Mouse (Mus musculus) erythroblast, embryonic 14.5 days (primary cell): ENCODE results near the gene Oxnad1.

Experiments
- GATA1 ChIP-seq: IDR thresholded peaks from 2 replicates; pipeline ENCODE4 v1.6.1; 2012; ENCODE audit warnings: low read length, inconsistent platforms, mixed read lengths
- TAL1 ChIP-seq: IDR thresholded peaks from 3 replicates; pipeline ENCODE4 v1.6.1; 2012; ENCODE audit warnings: low read length, inconsistent platforms, mixed read lengths

- TF ChIP-seq GATA1: no peak
- no peak for TF ChIP-seq TAL1
These were observed 6.5 kb downstream of the Oxnad1 start for GRCm38 (mm10) chr14:32091704-32092103.
